Mouse (Mus musculus) liver, adult 2 months (tissue): ENCODE data around the gene Tmem145.

ENCODE experiments used
- CTCF ChIP-seq: fragments of 200-500 bp; IDR thresholded peaks from 2 replicates; pipeline ENCODE4 v1.5.1; 2011; ENCODE audit warnings: low read depth, low read length, control low read depth
- POLR2A ChIP-seq: fragments of 200-500 bp; IDR thresholded peaks from 2 replicates; pipeline ENCODE4 v1.6.1; 2011; ENCODE audit warnings: low read length, control low read depth; ENCODE audit not compliant: insufficient read depth; ENCODE audit errors: extremely low read depth

DNA sequence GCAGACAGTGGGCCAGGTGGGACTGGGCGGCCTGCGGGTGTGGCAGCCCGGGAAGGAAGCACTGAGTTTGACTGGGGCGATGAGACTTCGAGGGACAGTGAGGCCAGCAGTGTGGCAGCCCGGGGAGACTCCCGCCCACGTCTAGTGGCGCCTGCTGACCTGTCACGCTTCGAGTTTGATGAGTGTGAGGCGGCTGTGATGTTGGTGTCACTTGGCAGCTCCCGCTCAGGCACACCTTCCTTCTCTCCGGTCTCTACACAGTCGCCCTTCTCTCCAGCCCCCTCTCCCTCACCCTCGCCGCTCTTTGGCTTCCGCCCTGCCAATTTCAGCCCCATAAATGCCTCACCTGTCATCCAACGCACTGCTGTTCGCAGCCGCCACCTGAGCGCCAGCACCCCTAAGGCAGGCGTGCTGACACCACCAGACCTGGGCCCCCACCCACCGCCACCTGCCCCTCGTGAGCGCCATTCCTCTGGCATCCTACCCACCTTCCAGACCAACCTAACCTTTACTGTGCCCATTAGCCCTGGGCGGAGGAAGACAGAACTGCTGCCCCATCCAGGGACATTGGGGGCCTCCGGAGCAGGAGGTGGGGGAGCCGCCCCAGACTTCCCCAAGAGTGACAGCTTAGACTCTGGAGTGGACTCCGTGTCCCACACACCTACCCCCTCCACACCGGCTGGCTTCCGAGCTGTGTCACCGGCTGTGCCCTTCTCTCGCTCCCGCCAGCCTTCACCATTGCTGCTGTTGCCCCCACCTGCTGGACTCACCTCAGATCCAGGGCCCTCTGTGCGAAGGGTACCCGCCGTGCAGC lies 33.3 kb upstream of the Tmem145 start:
- TF ChIP-seq CTCF (no peak), POLR2A (no peak)
